ENCODE assay signal across 14 mouse cellular contexts in the genomic region with DNA sequence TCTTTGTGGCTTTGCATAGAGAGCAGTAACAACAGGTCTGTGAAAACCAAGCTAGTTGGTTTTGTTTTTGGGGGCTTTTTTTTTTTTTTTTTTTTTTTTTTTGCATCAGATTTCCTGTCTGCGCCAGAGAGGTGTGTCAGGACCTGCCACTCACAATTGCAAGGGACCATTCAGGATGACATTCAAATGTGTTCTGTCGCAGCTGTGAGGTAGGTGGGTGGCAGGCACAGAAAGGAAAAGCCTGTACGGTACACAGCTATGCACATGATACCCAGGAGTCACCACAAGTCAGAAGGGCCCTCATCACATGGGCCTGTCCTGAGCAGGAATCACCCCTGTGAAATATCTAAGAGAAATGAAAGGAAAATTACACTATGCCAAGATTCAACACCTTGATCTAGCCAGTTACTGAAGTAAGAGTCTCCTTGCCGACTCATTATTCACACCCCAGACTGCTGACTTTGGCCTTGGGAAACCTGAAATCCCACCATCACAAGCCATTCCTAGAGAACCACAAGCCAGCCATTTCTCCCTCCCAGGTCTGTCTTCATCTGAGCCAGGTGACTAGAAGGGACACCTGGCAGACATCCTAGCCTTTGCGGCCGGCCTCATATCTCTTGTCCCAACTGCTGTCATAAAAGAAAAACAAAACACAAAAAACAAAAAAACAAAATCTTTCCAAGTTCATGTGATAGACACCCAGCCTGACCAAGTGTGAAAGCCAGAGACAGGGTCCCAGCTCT. TPM values are rescaled to one million over a fixed set of nuclear protein-coding genes. Genes with fewer than 3 reads are reported as not detected.
DNase-seq lines count a peak whose midpoint lies in the region; ATAC-seq and TF ChIP-seq lines count a peak whose summit lies in the region.
"Had no signal": no experiment of that assay in that cellular context is flagged by ENCODE, and none has a peak within 500 bp of the region (broad histone marks: within the 10 kb centered on the region; RNA-seq: fewer than 3 reads in every experiment).

No protein-coding gene starts in this region.

- no peak overlapping the region for H3K4me3 ChIP-seq in heart, embryonic 10.5 days
- H3K4me3 ChIP-seq in midbrain, postnatal 0 days (ENCODE audit: low read depth, low read length), result no peak overlapping the region
- H3K4me3 ChIP-seq in midbrain, embryonic 13.5 days (replicated peaks), result no peak overlapping the region
- H3K4me3 ChIP-seq: embryonic facial prominence, embryonic 15.5 days; hindbrain, embryonic 15.5 days; left cerebral cortex, adult 2 months; limb, embryonic 13.5 days had no signal

- no peak for ATAC-seq in midbrain, postnatal 0 days (ENCODE audit: low FRiP score)
- no peak for ATAC-seq in midbrain, embryonic 13.5 days
- ATAC-seq: activated CD4-positive, CD25-positive, alpha-beta regulatory T cell, adult 4 months had no signal

- H3K9me3 ChIP-seq in heart, embryonic 10.5 days, result no peaks in the 10 kb centered on the region
- H3K9me3 ChIP-seq in midbrain, postnatal 0 days (ENCODE audit: low read length), result no peaks in the 10 kb centered on the region
- H3K9me3 ChIP-seq in midbrain, embryonic 13.5 days, result no peaks in the 10 kb centered on the region
- H3K9me3 ChIP-seq: embryonic facial prominence, embryonic 15.5 days; hindbrain, embryonic 15.5 days; limb, embryonic 13.5 days had no signal

- no peak for TF ChIP-seq CTCF in midbrain, postnatal 0 days (IDR thresholded peaks at IDR 0.05)

- H3K4me2 ChIP-seq in midbrain, postnatal 0 days (ENCODE audit: low read depth, low read length, poor library complexity, severe bottlenecking), result no peak overlapping the region
- H3K4me2 ChIP-seq in midbrain, embryonic 13.5 days (replicated peaks), result no peak overlapping the region
- H3K4me2 ChIP-seq: embryonic facial prominence, embryonic 15.5 days; hindbrain, embryonic 15.5 days; limb, embryonic 13.5 days had no signal

- H3K4me1 ChIP-seq in heart, embryonic 10.5 days, result peaks cover 47% of the 10 kb centered on the region
- no peaks in the 10 kb centered on the region for H3K4me1 ChIP-seq in midbrain, postnatal 0 days (ENCODE audit: insufficient read depth, low read length)
- H3K4me1 ChIP-seq in midbrain, embryonic 13.5 days (replicated peaks), result peaks cover 12% of the 10 kb centered on the region; the same call in 1 of the 2 replicates
- H3K4me1 ChIP-seq: embryonic facial prominence, embryonic 15.5 days had no signal

- DNase-seq in heart, embryonic 10.5 days (ENCODE audit: low spot score), result no peak
- no peak for DNase-seq in heart, postnatal 36 days
- DNase-seq in midbrain, postnatal 0 days (ENCODE audit: low spot score), result no peak
- DNase-seq in cerebellum, postnatal 10 days, result peak; percentile 41 to 57
- DNase-seq in adipocyte (ENCODE audit: low spot score), result no peak
- DNase-seq in adrenal gland, postnatal 25 days, result no peak
- DNase-seq: lung, adult 18-20 months had no signal

- 72% methylated on average over 6 of the region's 6 CpGs for WGBS in heart, embryonic 10.5 days
- 71% methylated on average over 6 of the region's 6 CpGs for WGBS in midbrain, postnatal 0 days
- WGBS in midbrain, embryonic 13.5 days, result 72% methylated on average over 6 of the region's 6 CpGs

- intact Hi-C loops in heart, postnatal 36 days (cut with DNase I), result no loop called here

- H3K36me3 ChIP-seq in heart, embryonic 10.5 days, result no peaks in the 10 kb centered on the region
- H3K36me3 ChIP-seq in midbrain, postnatal 0 days (ENCODE audit: insufficient read depth, low read length), result no peaks in the 10 kb centered on the region
- H3K36me3 ChIP-seq in midbrain, embryonic 13.5 days, result no peaks in the 10 kb centered on the region
- H3K36me3 ChIP-seq: embryonic facial prominence, embryonic 15.5 days; hindbrain, embryonic 15.5 days; limb, embryonic 13.5 days had no signal

- peak overlapping the region; percentile 38 for H3K27ac ChIP-seq in heart, embryonic 10.5 days
- H3K27ac ChIP-seq in midbrain, postnatal 0 days (ENCODE audit: low read depth, low read length), result 0 out of 2 replicates have a peak overlapping the region, but pooled peaks have one; percentile 12
- H3K27ac ChIP-seq in midbrain, embryonic 13.5 days, result no peak overlapping the region
- H3K27ac ChIP-seq: embryonic facial prominence, embryonic 15.5 days; hindbrain, embryonic 15.5 days; limb, embryonic 13.5 days had no signal

- H3K9ac ChIP-seq in midbrain, postnatal 0 days (replicated peaks; ENCODE audit: low read length, poor library complexity, severe bottlenecking), result no peak overlapping the region
- H3K9ac ChIP-seq in midbrain, embryonic 13.5 days (replicated peaks), result no peak overlapping the region
- H3K9ac ChIP-seq: embryonic facial prominence, embryonic 15.5 days; hindbrain, embryonic 15.5 days; limb, embryonic 13.5 days had no signal

- H3K27me3 ChIP-seq in heart, embryonic 10.5 days (ENCODE audit: insufficient read depth, poor library complexity, severe bottlenecking), result no peaks in the 10 kb centered on the region
- no peaks in the 10 kb centered on the region for H3K27me3 ChIP-seq in midbrain, postnatal 0 days (ENCODE audit: insufficient read depth, low read length)
- H3K27me3 ChIP-seq in midbrain, embryonic 13.5 days, result no peaks in the 10 kb centered on the region
- H3K27me3 ChIP-seq: embryonic facial prominence, embryonic 15.5 days; hindbrain, embryonic 15.5 days had no signal

RNA-seq across cellular contexts. Expression of a gene that starts 30.9 kb away (rescaled TPM):
- 1.0 and 1.8 TPM in 2 replicates for polyA plus RNA-seq in heart, embryonic 10.5 days (2016; fragmentation: Nextera tagmentation; extraction: Ambion mirVana)
- 10 to 100 TPM; 37.7 to 40.2 TPM for total RNA-seq in heart, postnatal 36 days (2021)
- total RNA-seq in midbrain, postnatal 0 days (2014; rRNA removed), result 4.5 and 5.9 TPM in 2 replicates
- polyA plus RNA-seq in midbrain, postnatal 0 days (2015; fragmentation: Nextera tagmentation; extraction: Ambion mirVana), result 1.3 and 1.7 TPM in 2 replicates
- 2.8 and 3.0 TPM in 2 replicates for polyA plus RNA-seq in midbrain, embryonic 13.5 days (2015; fragmentation: Nextera tagmentation; extraction: Ambion mirVana)
- 1.7 and 2.7 TPM in 2 replicates for total RNA-seq in adrenal gland, postnatal 25 days (2021)
- total RNA-seq: common myeloid progenitor, adult 5-6 weeks had no signal
- polyA plus RNA-seq: activated CD4-positive, CD25-positive, alpha-beta regulatory T cell, adult 4 months had no signal

Comparison
In these comparisons a context has a peak if more than half of its experiments do, and no peak if none do; other contexts are left out.
1. DNase-seq: peak in cerebellum, postnatal 10 days (2 of 2); none in heart, embryonic 10.5 days (single experiment), heart, postnatal 36 days (0 of 2), midbrain, postnatal 0 days (single experiment), adipocyte (single experiment) and adrenal gland, postnatal 25 days (single experiment).